Mouse (Mus musculus): ENCODE measurements around the gene Melk.

DNA sequence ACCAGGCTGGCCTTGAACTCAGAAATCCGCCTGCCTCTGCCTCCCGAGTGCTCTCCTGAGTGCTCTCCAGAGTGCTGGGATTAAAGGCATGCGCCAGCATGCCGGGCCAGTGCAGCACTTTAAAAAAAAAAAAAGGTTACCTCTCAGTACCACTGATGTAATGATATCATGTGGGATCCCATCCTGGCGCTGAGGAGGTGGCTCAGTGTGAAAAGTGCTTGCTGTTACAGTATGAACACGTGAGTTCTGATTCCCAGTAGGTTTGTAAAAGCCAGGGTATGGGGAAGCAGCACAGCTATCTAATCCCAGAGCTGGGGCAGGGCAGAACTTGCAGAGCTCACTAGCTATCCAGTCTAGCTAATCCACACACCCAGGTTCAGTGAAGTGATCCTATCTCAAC is 33.2 kb upstream of the Melk start:
- no peak for TF ChIP-seq EP300 (IDR thresholded peaks at IDR 0.05; ENCODE audit: low read depth)
- TF ChIP-seq CTCF (IDR thresholded peaks at IDR 0.05; ENCODE audit: low read depth): no peak

All from liver, embryonic 14.5 days (tissue).